Mouse (Mus musculus): ENCODE measurements at regions not wholly inside any gene's neighbourhood (a gene's known extent, or its start where the extent isn't known, plus 50 kb on each side); places are given as distances from the start of the nearest gene placed in this dataset.

DNA sequence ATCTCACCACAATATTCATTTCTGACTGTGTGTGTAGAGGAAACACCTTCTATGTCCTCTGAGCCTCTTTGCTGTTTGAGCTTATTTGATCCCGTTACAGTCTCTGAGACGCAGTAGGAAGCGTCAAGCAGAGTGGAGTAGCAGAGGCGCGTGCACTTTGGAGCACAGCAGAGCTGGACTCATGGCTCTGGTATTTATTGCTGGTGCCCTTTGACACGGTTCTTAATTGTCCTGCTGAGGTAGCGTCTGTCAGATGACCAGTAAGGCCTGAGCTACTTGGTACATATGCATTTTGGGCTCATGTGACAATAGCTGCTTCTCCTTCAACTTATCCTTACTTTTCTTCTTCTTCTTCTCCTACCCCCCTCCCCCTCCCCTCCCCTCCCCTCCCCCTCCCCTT is 195.8 kb downstream of the Foxo1 start:
- TF ChIP-seq CTCF (IDR thresholded peaks at IDR 0.05; ENCODE audit: low read depth), result no peak
- no peak for TF ChIP-seq EP300 (IDR thresholded peaks at IDR 0.05; ENCODE audit: low read depth)
